Mouse (Mus musculus) thymus, adult 2 months (tissue): Measurements from ENCODE around the gene Pigk.

Experiments used
- CTCF ChIP-seq: fragments of 200-500 bp; IDR thresholded peaks from 2 replicates; pipeline ENCODE4 v1.5.1; 2012; ENCODE audit warnings: mild to moderate bottlenecking, control low read depth, low read length, moderate library complexity, borderline replicate concordance; ENCODE audit not compliant: control insufficient read depth, poor library complexity, insufficient read depth; ENCODE audit errors: extremely low read depth
- POLR2A ChIP-seq: fragments of 200-500 bp; IDR thresholded peaks from 2 replicates; pipeline ENCODE4 v1.6.1; 2012; ENCODE audit warnings: mild to moderate bottlenecking, low read length, control low read depth, moderate library complexity; ENCODE audit not compliant: control insufficient read depth, poor library complexity, insufficient read depth; ENCODE audit errors: extremely low read depth

DNA sequence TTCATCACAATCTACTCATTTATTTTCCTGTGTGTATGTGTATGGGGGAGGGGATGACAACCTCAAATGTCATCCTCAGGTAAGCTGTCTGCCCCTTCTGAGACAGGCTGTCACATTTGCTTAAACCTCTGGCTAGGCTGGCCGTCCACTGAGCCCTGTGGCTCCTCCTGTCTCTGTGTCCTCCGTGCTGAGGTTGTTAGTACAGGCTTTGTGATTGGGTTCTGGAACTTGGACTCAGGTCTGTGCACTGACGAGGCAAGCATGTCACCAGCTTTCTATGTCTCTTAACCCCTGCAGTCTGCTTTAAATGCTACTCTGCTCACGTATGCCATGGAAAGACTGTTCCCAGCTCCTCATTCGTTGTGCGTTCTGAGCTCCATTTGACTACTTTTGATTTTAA lies 62.5 kb downstream of the Pigk start:
- TF ChIP-seq CTCF = no peak
- no peak for TF ChIP-seq POLR2A
